Mouse (Mus musculus) right cerebral cortex, adult 2 months (tissue): ENCODE measurements around the gene Slc36a1.

Experiments
- DNase-seq, 2 experiments: peaks; one replicate each; pipeline ENCODE4 v3.0.0; 2021 to 2022; ENCODE audit warnings: low spot score in 2 of 2

Gene Slc36a1

DNA sequence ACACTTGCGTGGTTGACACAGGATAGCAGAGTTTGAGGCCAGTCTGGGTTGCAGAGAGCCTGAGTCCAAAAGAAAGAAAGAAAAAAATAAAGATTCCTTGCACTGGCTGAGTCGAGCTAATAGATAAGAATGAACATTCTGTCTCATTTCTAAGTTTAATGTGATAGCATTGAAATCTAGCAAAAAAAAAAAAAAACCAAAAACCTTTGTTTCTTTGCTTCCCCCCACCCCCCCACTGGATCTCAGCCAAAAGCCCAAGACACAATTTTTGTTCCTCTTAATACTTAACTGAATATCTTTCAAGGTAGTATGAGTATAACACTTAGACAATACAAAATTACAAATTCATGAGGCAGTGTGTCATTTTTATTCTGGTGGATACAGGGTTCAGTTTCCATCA lies 4.9 kb downstream of the Slc36a1 start:
- DNase-seq = no peak

DNA sequence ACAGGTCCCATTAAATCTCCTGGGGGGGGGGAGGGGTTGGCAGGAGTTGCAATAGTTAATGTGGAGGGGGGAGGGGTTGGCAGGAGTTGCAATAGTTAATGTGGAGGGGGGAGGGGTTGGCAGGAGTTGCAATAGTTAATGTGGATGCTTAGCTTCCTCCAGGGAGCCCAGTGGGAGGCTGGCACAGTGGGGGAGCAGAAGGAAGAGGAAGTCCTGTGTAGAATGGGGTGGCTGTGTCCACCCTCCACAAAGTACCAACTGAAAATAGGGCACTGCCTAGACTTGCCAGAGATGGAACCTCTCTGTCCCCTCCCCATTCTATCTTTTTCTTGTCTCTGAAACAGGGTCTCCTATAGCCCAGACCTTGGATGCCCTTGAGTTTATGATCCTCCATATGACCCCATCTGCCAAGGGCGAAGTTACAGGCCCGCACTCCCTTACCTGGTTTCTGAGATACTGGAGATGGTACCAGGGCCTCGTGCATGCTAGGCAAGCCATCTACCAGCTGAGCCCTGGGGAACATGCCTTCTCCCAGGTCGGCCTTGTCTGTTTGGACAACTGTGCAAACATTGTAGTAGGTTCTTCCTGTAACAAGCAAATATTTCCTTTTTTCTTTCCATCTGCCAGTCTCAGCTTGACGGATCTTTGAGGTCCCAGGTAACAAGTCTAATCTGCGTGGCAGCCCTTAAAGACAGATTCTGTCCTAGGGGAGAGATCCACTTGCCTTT lies 5.6 kb downstream of the Slc36a1 start:
- DNase-seq = no peak

DNA sequence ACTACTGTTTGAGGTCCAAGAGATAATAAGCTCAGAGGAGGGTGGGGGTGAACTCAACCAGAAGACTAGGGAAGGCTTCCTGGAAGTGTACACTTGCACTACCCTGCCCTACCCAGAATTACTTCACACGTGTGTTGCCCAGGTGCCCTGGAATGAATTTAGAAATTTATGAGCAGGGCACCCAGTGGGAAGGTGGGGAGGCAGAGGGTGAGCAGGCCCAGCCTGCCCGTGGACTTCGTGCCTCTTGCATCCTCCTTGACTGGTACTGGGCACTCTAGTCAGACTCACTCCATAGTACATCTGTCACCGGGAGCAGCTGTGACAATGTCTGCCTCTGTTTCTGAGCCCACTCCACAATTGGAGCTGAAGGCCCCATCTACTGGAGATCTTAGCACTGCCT lies 9.4 kb downstream of the Slc36a1 start:
- DNase-seq = no peak

DNA sequence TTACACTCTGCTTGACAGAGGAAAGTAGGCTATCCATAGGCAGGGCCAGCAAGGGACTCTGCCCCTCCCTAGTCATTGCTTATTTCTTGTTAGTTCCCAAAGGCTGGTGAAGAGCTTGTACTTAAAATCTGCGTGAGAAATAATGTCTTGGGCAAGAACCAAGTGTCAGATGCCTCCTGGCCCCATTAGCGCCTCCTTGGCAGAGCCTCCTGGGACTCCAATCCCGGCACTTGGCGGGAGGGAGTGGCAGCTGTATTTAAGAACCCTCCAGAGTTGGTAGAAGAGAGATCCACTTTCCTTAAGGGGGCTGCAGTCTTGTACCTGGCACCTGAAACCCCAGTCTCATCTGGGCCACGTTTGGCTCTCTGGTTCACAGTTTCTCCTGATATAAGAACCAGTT lies 10.0 kb downstream of the Slc36a1 start:
- no peak for DNase-seq

DNA sequence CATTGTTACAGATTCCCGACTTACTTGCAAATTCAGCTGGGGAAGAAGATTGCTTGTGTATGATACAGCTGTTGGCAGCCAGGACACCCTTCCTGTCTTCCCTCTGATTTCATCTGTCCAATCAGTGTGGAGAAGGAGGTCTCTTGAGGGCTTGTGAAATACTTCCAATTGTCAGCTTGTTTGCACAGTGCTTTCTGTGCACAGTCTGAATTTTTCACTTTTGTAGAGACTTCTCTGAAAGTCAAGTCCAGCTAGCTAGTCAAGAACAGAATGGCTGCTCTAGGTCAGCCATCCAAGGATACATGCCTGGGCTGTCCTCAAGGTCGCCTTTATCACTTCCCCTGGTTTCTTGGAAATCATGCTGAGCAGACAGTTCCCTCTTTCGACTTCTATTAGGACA lies 10.8 kb downstream of the Slc36a1 start:
- no peak for DNase-seq

DNA sequence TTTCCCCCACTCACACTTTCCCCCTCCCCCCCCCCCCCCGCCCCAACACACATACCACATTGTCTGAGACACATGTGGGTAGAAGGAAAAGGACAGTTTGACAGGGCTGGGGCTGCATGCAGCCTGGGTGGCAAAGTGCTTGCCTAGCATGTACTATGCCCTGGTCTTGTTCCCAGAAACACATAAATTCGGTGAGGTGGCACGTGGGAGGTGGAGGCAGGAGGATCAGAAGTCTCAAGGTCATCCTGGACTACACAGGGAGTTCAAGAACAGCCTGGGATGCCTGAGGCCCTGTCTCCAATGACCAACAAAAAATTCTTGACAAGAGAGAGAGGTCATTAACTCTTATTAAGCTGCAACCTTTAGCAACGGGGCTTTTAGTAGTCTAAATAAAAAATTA lies 11.9 kb downstream of the Slc36a1 start:
- DNase-seq = no peak

DNA sequence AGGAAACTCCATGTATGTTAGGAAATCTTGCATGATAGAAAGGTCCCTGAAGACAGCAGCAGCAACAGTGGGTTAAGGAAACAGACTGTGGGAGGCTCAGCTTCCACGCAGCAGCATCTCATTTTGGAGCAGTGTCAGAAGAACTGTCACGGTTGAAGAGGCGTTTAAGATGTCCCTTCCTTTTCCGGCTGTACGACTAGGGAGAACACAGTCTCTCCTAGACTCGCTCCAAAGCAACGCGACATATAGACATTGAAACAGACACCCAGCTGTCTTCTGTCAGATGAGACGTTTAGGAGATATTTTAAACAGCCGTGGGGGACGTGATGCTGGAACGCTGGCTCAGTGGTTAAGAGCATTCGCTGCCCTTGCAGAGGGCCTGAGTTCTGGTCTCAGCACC lies 12.7 kb downstream of the Slc36a1 start:
- DNase-seq = peak; percentile 59 to 63

DNA sequence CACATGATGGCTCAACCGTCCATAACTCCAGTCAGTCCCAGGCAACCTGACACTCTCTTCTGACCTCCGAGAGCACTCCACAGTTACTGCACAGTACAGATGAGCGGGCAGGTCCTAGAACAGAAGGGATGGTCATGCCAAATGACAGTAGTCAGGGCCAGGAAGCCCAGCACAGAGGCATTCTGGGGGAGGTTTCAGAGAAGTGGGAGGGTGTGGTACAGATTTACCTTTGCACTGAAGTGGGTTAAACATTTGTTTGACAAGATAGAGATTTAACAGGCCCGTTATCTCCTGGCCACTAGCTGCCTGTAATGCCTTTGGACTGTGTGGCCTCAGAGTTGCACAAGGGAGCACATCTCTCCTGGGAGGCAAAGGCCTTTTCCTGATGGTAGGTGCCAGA lies 13.3 kb downstream of the Slc36a1 start:
- no peak for DNase-seq

DNA sequence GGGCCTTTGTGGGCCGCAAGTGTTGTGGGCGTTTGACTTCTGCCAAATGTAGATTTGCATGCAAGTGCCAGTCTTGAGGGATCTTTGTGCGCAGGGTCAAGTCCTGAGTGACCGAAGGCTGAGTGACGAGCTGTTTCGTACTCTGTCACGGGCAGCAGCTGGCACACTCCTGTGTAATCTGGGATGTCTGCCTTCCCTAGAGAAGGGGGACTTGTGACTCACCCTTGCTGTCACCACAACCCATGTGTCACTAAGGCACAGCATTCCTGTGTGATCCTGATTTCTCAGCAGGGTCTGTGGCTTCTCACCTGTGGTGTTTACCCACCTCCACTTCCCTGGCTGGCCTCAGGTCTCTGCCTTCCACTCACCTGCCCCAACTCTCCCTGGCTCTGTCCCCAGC lies 13.7 kb downstream of the Slc36a1 start:
- DNase-seq = peak in 1 of 2 experiments; percentile 42

DNA sequence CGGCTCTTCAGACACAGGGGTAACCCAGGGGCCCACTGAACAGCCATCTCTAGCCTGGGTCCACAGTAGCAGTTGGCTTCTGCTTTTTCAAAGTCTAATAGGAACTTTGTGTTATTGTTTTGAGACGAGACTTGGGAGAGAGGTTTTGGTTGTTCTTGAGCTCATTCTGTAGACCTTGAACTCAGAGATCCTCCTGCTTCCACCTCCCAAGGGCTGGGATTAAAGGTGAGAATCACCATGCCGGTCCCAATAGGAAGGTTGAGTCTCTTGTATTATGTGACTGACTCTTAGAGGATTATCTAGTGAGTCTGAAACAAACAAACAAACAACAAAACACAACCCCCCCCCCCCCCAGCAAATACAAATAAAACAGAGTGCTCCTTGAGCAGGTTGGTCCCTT lies 14.3 kb downstream of the Slc36a1 start:
- no peak for DNase-seq

DNA sequence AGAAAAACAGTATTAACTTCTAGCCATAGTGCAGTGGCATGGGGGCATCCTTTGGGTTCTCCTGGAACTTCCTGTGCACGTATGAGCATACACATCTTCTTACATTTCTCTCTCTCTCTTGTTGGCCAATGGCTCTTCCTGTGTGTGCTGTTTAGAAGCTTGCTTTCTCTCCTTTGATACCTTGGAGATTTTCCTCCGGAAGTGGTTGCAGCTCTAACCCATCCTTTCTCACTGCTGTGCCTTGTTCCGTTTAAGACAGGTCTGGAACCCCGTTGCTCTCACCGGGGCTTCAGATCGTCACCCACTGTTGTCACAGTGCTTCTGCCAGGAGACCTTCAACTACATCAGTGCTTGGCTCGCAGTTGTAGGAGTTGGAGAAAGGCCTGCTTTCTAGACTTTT lies 17.2 kb downstream of the Slc36a1 start:
- no peak for DNase-seq

DNA sequence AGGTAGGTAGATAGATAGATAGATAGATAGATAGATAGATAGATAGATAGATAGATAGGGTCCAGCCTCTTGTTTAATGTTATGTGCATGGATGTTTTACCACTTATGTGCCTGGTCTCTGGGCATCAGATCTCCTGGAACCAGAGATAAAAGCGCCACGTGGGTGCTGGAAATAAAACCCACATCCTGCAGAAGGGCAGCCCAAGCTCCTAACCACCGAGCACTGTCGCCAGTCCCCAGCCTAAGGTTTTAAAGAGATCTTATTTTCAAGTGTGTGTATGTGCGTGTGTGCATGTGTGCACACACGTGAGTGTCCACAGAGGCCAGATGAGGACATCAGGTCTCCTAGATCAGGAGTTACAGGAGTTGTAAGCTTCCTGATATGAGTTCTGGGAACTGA lies 26.9 kb downstream of the Slc36a1 start:
- DNase-seq = no peak

DNA sequence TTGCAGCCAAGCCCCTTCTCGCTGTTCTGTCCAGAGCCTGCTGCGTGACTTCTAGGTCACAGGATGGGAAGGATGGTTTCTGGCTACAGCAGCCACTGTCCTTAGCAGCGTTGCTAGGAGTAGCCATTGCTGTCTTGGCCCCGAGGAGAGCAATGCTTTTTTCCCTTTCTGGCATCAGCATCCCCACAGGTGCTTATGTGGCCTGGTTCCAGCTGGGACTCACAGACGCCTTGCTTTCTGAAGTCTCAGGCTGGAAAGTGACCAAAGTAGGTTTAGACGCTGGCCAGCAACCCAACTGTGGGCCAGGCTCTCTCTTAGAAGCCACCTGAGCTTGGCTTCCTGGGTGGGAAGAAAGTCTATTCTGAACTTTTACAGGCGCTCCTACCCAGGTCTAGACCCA lies 30.1 kb downstream of the Slc36a1 start:
- no peak for DNase-seq

DNA sequence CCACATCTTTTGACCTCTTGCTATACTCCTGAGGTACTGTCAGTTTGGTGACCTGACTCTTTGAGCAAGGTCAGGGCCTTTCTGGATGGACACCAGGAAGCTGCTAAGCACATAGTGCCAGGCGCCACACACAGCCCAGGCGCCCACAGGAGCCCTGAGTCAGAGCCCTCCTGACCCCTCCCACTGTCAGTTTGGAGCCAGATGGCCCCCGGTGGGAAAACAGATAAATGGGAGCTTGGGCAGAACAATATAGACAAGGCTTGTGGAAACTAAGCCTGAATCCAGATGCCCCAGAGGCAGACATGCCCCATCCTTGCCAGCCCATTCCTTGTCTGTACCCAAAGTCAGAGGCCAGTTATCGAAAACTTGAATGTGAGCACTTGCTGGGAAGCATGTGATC lies 30.6 kb downstream of the Slc36a1 start:
- no peak for DNase-seq

DNA sequence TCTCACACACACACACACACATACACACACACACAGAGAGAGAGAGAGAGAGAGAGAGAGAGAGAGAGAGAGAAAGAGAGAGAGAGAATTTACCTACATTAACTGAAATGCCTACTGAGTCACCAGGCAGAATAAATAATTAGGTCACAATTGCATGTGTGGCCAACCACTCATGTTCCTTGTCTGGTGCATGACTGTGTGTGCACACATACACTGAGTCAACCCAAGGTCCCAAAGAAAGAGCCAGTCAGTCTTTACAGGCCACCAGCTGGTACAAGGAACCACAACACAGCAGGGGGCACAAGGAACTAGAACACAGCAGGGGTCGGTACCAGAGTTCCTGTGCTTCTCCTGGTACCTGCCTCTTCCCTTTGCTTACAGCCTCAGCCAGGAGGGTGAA lies 32.7 kb downstream of the Slc36a1 start:
- no peak for DNase-seq

DNA sequence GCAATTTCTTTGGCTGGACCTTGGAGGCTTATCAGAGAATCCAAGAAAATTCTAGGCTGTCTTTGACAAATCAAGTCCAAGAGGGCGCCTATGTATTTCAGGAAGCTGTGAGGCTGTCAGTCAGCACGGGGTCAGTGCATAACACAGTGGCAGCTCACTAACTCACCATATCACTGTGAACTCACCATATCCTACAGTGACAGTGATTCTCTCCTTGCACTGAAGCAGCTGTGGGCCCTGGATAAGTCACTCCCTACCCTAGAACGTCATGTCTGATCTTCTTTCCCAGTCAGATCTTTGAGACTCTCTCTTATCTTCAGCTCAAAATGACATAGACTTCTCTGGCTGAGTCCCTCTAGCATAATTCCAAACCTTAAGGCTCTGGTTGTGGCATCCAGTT lies 35.3 kb downstream of the Slc36a1 start:
- no peak for DNase-seq

DNA sequence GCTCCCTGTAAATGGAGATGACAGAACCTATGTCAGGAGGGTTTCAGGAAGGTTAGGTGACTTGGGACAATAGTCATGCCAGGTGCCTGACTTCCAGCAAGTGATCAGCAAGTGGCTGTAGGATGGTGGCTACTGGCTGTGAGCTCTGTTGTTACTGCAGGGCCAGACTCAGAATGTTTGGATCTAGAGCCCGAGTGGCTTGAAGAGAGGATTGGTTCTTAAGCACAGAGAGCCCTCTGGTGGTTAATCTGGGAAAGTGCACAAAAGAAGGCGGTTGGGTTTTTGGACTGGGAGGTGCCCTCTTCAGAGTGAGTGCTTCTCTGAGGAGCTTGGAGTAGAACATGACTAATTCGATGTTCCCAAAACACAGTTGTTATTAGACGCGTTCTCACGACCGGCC lies 36.4 kb downstream of the Slc36a1 start:
- DNase-seq = peak; percentile 87

DNA sequence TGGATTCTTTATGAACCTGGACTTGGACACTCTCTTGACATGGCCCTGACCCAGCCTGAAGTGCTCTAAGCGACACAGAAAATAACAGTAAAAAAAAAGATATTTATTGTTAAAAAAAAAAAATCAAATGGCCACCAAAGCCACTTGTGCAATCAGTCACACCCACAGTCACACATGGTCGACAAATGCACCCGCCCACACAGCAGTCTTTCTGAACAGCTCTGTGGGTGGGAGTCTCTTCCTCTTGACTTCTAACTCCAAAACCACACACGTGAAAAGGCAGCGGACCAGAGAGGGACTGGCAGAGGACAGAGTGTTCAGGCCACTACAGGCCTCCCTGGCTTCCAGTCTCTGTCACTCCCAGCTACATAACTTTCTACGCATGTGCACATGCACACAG lies 46.4 kb downstream of the Slc36a1 start:
- DNase-seq = peak; percentile 26 to 33

DNA sequence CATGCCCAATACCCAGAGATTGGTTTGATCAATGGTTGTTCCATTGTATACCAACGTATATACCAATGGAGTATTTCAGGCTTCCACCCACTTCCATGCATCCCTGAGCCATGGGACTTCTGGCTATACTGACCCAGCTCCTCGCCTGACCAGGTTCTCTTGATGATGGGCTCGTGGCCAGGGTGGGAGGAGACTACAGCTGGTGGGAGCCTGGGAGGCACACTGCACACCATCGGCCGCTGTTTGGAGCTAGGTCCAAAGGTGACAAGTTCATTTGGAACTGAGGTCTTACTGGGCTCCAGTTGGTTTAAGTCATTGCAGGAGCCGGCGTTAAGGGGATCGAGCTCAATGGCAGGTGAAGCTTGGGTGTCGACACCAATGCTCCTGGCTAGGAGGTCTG lies 49.2 kb downstream of the Slc36a1 start:
- no peak for DNase-seq

DNA sequence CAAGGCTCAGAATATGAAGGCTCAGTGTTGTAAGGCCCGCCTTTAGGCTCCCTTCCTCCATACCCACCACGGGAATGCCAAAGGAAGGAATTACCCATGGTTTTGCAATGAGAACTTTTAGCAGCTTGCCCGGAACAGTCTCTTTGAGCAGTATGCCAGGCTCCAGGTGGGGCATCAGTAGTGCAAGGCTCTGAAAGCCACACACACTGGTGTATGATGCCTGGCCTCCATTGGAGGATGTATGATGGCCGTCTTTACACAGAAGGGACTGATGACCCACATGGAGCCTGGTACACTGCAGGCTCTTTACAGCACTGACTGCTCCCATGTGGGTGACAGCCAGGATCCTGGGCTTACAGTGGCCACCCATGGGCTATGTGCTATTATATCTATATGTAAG lies 57.0 kb downstream of the Slc36a1 start:
- no peak for DNase-seq

DNA sequence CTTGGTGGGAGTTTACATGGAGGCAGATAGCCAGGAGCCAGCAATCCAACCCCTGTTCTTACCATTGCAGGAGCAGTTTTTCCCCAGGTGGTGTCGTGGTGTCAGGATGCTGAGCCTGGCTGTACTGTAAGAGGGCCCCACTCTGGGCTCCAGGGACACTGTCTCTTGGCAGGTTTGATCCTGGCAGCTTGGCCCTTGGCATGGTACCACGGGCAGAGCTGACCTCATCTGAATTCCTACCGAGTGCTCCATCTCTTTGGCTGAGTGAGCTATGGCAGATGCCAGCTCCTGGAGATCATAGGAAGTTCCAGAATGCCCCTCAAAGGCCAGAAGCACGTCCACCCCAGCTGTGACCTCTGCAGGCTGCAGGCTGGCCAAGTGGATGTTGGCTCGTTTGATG lies 57.9 kb downstream of the Slc36a1 start:
- peak in 1 of 2 experiments; percentile 11 for DNase-seq

DNA sequence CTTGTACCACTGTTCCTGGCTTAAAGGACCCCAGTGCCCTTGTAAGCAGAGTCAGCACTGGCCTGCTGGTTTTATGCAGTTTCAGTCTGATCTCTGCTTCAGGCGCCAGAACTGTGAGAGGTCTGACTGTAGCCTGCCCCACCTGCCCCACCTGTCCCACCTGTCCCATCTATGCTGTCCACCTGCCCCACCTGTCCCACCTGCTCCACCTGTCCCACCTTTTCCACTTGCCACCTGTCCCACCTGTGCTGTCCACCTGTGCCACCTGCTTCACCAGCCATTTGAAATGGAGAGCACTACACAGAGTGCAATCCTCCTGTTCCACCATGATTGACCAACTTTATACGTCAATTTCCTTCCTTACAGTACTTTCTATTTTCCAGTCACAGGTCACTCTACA lies 60.2 kb downstream of the Slc36a1 start:
- DNase-seq = no peak

DNA sequence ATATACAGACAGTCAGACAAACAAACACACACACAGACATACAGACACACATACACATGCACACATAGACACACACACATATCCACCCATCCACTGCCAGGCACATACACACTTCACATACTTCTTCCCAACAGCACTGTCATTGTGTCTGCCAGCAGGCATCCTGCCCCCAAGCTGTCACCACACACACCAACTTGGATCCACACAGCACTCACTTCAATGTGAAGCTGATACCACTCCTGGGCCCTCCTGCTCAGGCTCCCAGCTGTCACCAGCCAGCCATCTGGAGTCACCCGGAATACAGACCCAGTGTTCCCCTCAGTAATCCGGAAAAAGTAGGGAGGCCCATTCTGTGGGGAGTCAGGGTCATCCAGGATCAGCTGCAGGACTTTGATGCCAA lies 61.5 kb downstream of the Slc36a1 start:
- no peak for DNase-seq

DNA sequence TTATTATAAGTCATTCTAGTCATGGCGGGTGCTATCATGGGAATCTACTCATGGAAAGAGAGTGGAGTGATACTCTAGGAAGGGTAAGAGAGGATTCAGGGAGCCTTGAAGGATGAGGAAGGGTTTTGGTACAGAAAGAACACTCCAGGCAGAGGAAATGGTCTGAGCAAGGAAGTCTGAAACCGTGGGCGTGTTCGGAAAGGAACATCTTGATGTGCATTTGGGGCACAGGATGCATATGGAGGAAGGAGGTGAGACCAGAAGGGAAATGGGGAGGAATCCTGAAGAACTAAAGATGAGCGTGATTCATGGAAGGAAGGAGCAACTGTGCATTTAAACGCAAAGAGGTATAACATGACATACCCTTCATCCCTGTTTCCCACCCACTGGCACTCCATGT lies 64.4 kb downstream of the Slc36a1 start:
- DNase-seq = peak in 1 of 2 experiments; percentile 5
